Mouse (Mus musculus): ENCODE measurements at regions not wholly inside any gene's neighbourhood (a gene's known extent, or its start where the extent isn't known, plus 50 kb on each side); places are given as distances from the start of the nearest gene placed in this dataset.

- H3K9me3 ChIP-seq (replicated peaks): no peaks in the 10 kb centered on the region
- H3K9ac ChIP-seq: no peak overlapping the region
- H3K4me1 ChIP-seq (replicated peaks): no peaks in the 10 kb centered on the region
- no peaks in the 10 kb centered on the region for H3K27me3 ChIP-seq
- no peak overlapping the region for H3K27ac ChIP-seq (replicated peaks)
- no peak overlapping the region for H3K4me3 ChIP-seq (replicated peaks)
- no peak for ATAC-seq (ENCODE audit: insufficient read depth)
- H3K4me2 ChIP-seq: no peak overlapping the region
- WGBS (ENCODE audit: insufficient replicate concordance): 70% methylated on average over 4 of the region's 4 CpGs
- no peaks in the 10 kb centered on the region for H3K36me3 ChIP-seq (replicated peaks)
Measured at GRCm38 (mm10) chr14:71257650-71258049, 658.0 kb upstream of the Fam160b2 start.

- Histone ChIP-seq H3K27ac (replicated peaks) (no peak overlapping the region), H3K4me3 (replicated peaks) (no peak overlapping the region), H3K36me3 (replicated peaks) (no peaks in the 10 kb centered on the region), H3K9me3 (replicated peaks) (no peaks in the 10 kb centered on the region), H3K4me1 (replicated peaks) (no peaks in the 10 kb centered on the region), H3K27me3 (no peaks in the 10 kb centered on the region), H3K4me2 (no peak overlapping the region), H3K9ac (no peak overlapping the region)
- ATAC-seq (ENCODE audit: insufficient read depth): no peak
- 62% methylated on average over 1 of the region's 1 CpGs for WGBS (ENCODE audit: insufficient replicate concordance)
Measured at GRCm38 (mm10) chr14:71254207-71254606, 654.6 kb upstream of the Fam160b2 start.

GRCm38 (mm10) chr14:71252136-71252535 is 652.5 kb upstream of the Fam160b2 start:
- Histone ChIP-seq H3K4me2 (no peak overlapping the region), H3K4me1 (replicated peaks) (no peaks in the 10 kb centered on the region), H3K36me3 (replicated peaks) (no peaks in the 10 kb centered on the region), H3K9me3 (replicated peaks) (no peaks in the 10 kb centered on the region), H3K4me3 (replicated peaks) (no peak overlapping the region), H3K9ac (no peak overlapping the region), H3K27ac (replicated peaks) (no peak overlapping the region), H3K27me3 (no peaks in the 10 kb centered on the region)
- 54% methylated on average over 3 of the region's 3 CpGs for WGBS (ENCODE audit: insufficient replicate concordance)
- ATAC-seq (ENCODE audit: insufficient read depth): no peak

GRCm38 (mm10) chr14:71251116-71251515 is 651.5 kb upstream of the Fam160b2 start:
- Histone ChIP-seq H3K9ac (no peak overlapping the region), H3K27ac (replicated peaks) (no peak overlapping the region), H3K36me3 (replicated peaks) (no peaks in the 10 kb centered on the region), H3K27me3 (no peaks in the 10 kb centered on the region), H3K4me3 (replicated peaks) (no peak overlapping the region), H3K9me3 (replicated peaks) (no peaks in the 10 kb centered on the region), H3K4me2 (no peak overlapping the region), H3K4me1 (replicated peaks) (no peaks in the 10 kb centered on the region)
- no peak for ATAC-seq (ENCODE audit: insufficient read depth)
- 70% methylated on average over 1 of the region's 1 CpGs for WGBS (ENCODE audit: insufficient replicate concordance)

GRCm38 (mm10) chr14:71249387-71249965 is 649.8 kb upstream of the Fam160b2 start:
- Histone ChIP-seq H3K27me3 (no peaks in the 10 kb centered on the region), H3K9me3 (replicated peaks) (no peaks in the 10 kb centered on the region), H3K9ac (no peak overlapping the region), H3K4me2 (no peak overlapping the region), H3K4me3 (replicated peaks) (no peak overlapping the region), H3K4me1 (replicated peaks) (no peaks in the 10 kb centered on the region), H3K36me3 (replicated peaks) (no peaks in the 10 kb centered on the region), H3K27ac (replicated peaks) (no peak overlapping the region)
- 17% methylated on average over 7 of the region's 7 CpGs for WGBS (ENCODE audit: insufficient replicate concordance)
- ATAC-seq (ENCODE audit: insufficient read depth): 0 out of 2 replicates have a peak, but pooled peaks have one; percentile 40

GRCm38 (mm10) chr14:71248534-71248933 is 648.9 kb upstream of the Fam160b2 start:
- Histone ChIP-seq H3K4me3 (replicated peaks) (no peak overlapping the region), H3K9ac (no peak overlapping the region), H3K4me1 (replicated peaks) (no peaks in the 10 kb centered on the region), H3K9me3 (replicated peaks) (no peaks in the 10 kb centered on the region), H3K27ac (replicated peaks) (no peak overlapping the region), H3K27me3 (no peaks in the 10 kb centered on the region), H3K36me3 (replicated peaks) (no peaks in the 10 kb centered on the region), H3K4me2 (no peak overlapping the region)
- no peak for ATAC-seq (ENCODE audit: insufficient read depth)
- 78% methylated on average over 2 of the region's 2 CpGs for WGBS (ENCODE audit: insufficient replicate concordance)

- no peaks in the 10 kb centered on the region for H3K36me3 ChIP-seq (replicated peaks)
- no peak overlapping the region for H3K9ac ChIP-seq
- ATAC-seq (ENCODE audit: insufficient read depth): no peak
- no peaks in the 10 kb centered on the region for H3K27me3 ChIP-seq
- H3K4me3 ChIP-seq (replicated peaks): no peak overlapping the region
- H3K9me3 ChIP-seq (replicated peaks): no peaks in the 10 kb centered on the region
- no peak overlapping the region for H3K4me2 ChIP-seq
- WGBS (ENCODE audit: insufficient replicate concordance): 62% methylated on average over 10 of the region's 10 CpGs
- no peak overlapping the region for H3K27ac ChIP-seq (replicated peaks)
- H3K4me1 ChIP-seq (replicated peaks): no peaks in the 10 kb centered on the region
Measured at GRCm38 (mm10) chr14:71241655-71242390, 642.2 kb upstream of the Fam160b2 start.

- Histone ChIP-seq H3K4me1 (replicated peaks) (no peaks in the 10 kb centered on the region), H3K27ac (replicated peaks) (no peak overlapping the region), H3K36me3 (replicated peaks) (no peaks in the 10 kb centered on the region), H3K4me2 (no peak overlapping the region), H3K27me3 (no peaks in the 10 kb centered on the region), H3K9ac (no peak overlapping the region), H3K9me3 (replicated peaks) (no peaks in the 10 kb centered on the region), H3K4me3 (replicated peaks) (no peak overlapping the region)
- 60% methylated on average over 6 of the region's 6 CpGs for WGBS (ENCODE audit: insufficient replicate concordance)
- ATAC-seq (ENCODE audit: insufficient read depth): no peak
Measured at GRCm38 (mm10) chr14:71236192-71236591, 636.6 kb upstream of the Fam160b2 start.

GRCm38 (mm10) chr14:71234900-71235299 is 635.3 kb upstream of the Fam160b2 start:
- Histone ChIP-seq H3K9me3 (replicated peaks) (no peaks in the 10 kb centered on the region), H3K27ac (replicated peaks) (no peak overlapping the region), H3K4me1 (replicated peaks) (peaks cover 6% of the 10 kb centered on the region), H3K4me2 (no peak overlapping the region), H3K36me3 (replicated peaks) (no peaks in the 10 kb centered on the region), H3K27me3 (no peaks in the 10 kb centered on the region), H3K9ac (no peak overlapping the region), H3K4me3 (replicated peaks) (no peak overlapping the region)
- ATAC-seq (ENCODE audit: insufficient read depth): no peak
- 38% methylated on average over 2 of the region's 2 CpGs for WGBS (ENCODE audit: insufficient replicate concordance)

GRCm38 (mm10) chr14:71234276-71234675 is 634.6 kb upstream of the Fam160b2 start:
- Histone ChIP-seq H3K9me3 (replicated peaks) (no peaks in the 10 kb centered on the region), H3K9ac (no peak overlapping the region), H3K4me3 (replicated peaks) (no peak overlapping the region), H3K4me2 (no peak overlapping the region), H3K4me1 (replicated peaks) (peaks cover 12% of the 10 kb centered on the region), H3K27me3 (no peaks in the 10 kb centered on the region), H3K36me3 (replicated peaks) (no peaks in the 10 kb centered on the region), H3K27ac (replicated peaks) (no peak overlapping the region)
- ATAC-seq (ENCODE audit: insufficient read depth): no peak
- 49% methylated on average over 2 of the region's 2 CpGs for WGBS (ENCODE audit: insufficient replicate concordance)

GRCm38 (mm10) chr14:71231223-71231815 is 631.7 kb upstream of the Fam160b2 start:
- ATAC-seq (ENCODE audit: insufficient read depth): no peak
- H3K27me3 ChIP-seq: no peaks in the 10 kb centered on the region
- no peaks in the 10 kb centered on the region for H3K36me3 ChIP-seq (replicated peaks)
- peaks cover 12% of the 10 kb centered on the region for H3K4me1 ChIP-seq (replicated peaks)
- H3K9ac ChIP-seq: no peak overlapping the region
- no peak overlapping the region for H3K27ac ChIP-seq (replicated peaks)
- H3K9me3 ChIP-seq (replicated peaks): no peaks in the 10 kb centered on the region
- H3K4me2 ChIP-seq: no peak overlapping the region
- no peak overlapping the region for H3K4me3 ChIP-seq (replicated peaks)
- 68% methylated on average over 4 of the region's 4 CpGs for WGBS (ENCODE audit: insufficient replicate concordance)
